Mouse (Mus musculus) testis, postnatal 10 days (tissue): ENCODE results near the gene Lrr1.

Experiments used
- DNase-seq: peaks from one replicate; pipeline ENCODE4 v3.0.0; 2021; ENCODE audit warnings: low spot score

Lrr1 gene

DNA sequence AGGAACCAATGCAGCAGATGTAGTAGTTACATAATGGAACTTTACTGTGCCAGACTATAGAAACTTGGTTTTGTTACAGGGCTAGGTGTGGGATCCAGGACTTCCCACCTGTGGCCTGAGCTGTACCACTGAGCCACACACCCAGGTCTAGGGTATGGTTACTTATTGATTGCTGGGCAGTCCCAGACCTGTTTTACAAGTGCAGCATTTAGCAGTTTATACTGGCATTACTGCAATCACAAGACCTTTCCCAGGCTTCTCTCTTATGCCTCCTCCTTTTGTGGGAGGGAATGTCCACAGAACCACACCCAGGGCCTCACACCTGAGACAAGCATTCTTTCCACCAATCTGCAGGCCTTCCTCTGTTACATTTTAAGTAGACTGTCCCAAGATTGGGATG lies 30.4 kb downstream of the Lrr1 start:
- no peak for DNase-seq

DNA sequence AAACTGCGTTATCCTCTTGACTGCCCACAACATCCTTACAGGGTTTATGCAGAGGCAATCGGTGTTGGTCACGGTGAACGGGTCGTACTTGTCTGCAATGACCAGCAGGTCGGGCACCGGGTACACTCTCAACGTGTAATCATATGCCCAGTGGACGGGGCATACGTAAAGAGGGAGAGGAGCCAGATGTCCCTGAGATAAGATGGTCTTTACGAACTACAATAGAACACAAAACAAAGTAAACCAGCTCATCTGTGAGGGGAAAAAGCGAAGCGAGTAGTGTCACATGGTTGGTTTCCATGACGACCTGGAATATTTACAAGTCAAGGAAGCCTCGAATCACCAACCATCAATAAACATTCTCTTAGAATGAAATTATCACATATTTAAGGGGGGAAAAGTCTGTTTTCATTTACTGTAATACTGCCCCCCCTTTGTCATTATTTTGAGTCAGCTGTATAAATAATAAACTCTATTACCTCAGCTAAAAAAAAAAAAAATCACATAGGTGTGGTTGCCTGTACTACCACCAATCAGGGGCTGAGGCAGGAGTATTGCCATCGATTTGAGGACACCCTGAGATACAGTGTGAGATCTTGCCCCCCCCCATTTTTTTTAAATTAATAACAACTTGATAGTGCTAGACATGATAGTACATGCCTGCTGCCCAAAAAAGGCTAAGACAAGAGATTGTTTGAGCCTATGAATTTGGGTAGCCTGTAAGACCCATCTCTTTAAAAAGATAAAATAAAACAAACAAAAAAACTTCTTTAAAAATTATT lies 35.6 kb downstream of the Lrr1 start, which contains the start of gene Gm49384:
TSS of gene Gm49384 (minus strand) at position 216 of the 782 bp plus-strand sequence.
- DNase-seq, result peak; percentile 38

DNA sequence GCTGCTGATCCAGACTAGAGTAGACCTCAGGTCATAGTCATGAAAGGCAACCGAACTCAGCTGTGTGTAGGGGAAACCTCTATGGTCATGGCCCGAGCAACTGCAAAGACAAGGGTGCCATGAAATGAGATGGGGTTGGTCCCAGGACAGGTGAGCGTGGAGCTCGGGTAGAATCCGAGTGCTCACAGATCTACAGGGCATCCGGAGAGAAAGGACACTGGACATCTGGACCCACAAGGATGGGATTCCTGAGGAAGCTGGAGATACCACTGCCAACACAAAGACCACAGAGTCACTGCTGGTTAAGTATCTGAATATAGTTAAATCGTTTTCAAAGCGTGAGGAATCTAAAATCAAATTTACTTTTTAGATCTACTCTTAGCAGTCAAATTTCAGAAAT lies 38.8 kb downstream of the Lrr1 start:
- DNase-seq, result peak; percentile 25

GRCm38 (mm10) chr12:69207926-69208325 lies 39.3 kb downstream of the Lrr1 start:
- DNase-seq, result peak; percentile 6

DNA sequence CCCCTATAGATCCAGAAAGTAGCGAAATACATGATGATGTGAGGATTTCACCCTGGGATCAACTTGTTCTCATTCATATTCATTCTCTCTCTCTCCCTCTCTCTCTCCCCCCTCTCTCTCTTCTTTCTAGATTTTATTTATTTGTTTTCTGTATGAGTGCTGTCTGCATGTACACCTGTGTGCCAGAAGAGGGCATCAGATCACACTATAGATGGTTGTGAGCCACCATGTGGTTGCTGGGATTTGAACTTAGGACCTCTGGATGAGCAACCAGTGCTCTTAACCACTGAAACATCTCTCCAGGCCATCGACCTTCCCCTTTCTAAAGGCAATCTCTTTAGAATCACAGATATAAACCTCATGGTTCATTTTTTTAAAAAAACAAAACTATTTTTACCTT lies 39.9 kb downstream of the Lrr1 start:
- DNase-seq, result peak; percentile 3

GRCm38 (mm10) chr12:69210056-69210979 lies 41.7 kb downstream of the Lrr1 start:
- no peak for DNase-seq

DNA sequence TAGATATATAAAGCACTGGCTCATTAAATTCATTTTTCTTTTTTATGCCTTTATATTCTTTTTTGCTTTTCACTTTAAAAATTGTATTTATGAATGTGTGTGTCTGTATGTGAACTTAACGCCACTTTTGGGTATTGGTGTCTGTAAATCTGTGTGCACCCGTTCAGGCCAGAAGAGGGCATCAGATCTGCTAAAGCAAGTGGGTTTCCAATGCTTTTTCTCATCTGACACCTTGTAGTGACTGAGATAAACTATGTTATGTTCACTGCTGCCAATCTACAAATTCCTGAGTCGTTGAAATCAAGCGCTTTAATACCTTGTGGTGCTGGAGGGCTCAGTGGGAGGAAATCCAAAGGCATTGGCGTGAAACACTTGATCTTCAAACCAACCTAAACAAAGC lies 42.4 kb downstream of the Lrr1 start:
- DNase-seq, result no peak

GRCm38 (mm10) chr12:69213186-69213777 lies 44.7 kb downstream of the Lrr1 start:
- DNase-seq, result no peak

- DNase-seq, result no peak
Observed at GRCm38 (mm10) chr12:69214393-69214792, 45.8 kb downstream of the Lrr1 start.

DNA sequence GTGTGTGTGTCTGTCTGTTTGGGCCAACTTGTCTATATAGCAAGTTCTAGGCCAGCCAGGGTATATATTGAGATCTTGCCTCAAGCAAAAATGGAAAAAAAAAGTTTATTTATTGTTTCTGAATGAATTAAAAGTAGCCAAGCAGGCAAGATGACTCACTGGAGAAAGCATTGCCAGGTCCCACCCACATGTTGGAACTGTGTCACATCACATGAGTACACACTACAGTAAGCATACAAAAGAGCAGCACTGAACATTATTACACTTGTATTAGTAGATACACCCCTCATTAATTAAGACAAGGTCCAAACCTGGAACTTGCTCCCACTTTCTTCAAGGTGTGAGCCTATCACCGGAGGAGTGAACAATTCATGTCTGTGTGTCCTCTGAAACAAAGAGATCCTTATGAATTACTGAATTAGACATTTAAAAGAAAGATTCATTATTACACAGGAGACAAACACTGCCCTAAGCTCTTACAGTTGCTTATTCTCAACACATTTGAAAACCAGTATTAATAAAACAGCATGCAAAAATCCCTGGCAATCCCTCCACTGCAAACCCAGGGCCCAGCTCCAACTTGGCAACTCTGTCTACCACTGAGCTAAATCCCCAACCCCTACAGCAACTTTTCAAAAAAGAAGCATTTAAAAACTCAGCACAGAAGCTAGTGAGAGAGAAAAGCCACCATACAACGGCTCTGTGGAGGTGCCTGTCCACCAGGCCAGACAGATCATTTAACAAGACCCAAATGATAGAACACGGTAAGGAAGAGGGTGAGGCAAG lies 46.6 kb downstream of the Lrr1 start:
- DNase-seq, result no peak

- DNase-seq, result no peak
Observed at GRCm38 (mm10) chr12:69216587-69216986, 48.0 kb downstream of the Lrr1 start.

- DNase-seq, result no peak
Observed at GRCm38 (mm10) chr12:69220613-69221277, 52.1 kb downstream of the Lrr1 start.

GRCm38 (mm10) chr12:69227776-69228466 lies 59.3 kb downstream of the Lrr1 start, which contains the start of gene Pole2:
Gene Pole2 (minus strand): TSS chr12:69228195.
- DNase-seq, result peak; percentile 97
